17 mouse cellular contexts compared by ENCODE assay signal in the genomic region with DNA sequence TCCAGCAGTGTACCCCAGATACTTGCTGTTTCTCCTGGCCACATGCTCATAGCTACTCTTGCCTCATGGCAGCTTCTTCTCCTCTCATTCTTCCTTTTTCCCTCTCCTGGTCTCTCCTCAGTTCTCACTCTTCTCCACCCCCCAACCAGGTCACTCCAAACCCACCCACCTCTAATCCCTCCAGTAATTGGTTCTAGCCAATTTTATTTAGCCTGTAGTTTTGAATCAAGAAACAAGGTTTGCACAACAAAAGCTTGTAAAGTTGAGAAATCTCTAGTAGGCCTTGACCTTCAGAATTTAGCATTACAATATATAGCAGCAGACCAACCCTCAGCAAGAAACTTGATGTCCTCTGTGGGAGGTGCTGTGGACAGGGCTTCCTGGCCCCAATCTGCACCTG.
"Had no signal": no experiment of that assay in that cellular context is flagged by ENCODE, and none has a peak within 500 bp of the region (broad histone marks: within the 10 kb centered on the region; RNA-seq: fewer than 3 reads in every experiment).

No protein-coding gene starts in this region.

- H3K4me3 ChIP-seq: kidney, embryonic 15.5 days; limb, embryonic 12.5 days; liver, embryonic 13.5 days; lung, embryonic 15.5 days; midbrain, embryonic 12.5 days; neural tube, embryonic 15.5 days had no signal

- H3K27ac ChIP-seq: kidney, embryonic 15.5 days; limb, embryonic 12.5 days; liver, embryonic 13.5 days; lung, embryonic 15.5 days; midbrain, embryonic 12.5 days; neural tube, embryonic 15.5 days had no signal

- DNase-seq: kidney, adult 18-20 months; kidney, postnatal 25 days; layer of hippocampus, postnatal 36 days; liver; liver, embryonic 13.5 days; liver, postnatal 0 days; lung, postnatal 14 days; right cerebral cortex, adult 18-20 months; right cerebral cortex, postnatal 25 days; thymus, adult 18-20 months; thymus, postnatal 25 days had no signal

- H3K27me3 ChIP-seq: kidney, embryonic 15.5 days; limb, embryonic 12.5 days; liver, embryonic 13.5 days; lung, embryonic 15.5 days; midbrain, embryonic 12.5 days; neural tube, embryonic 15.5 days had no signal

- ATAC-seq: midbrain, embryonic 16.5 days had no signal

- H3K9ac ChIP-seq: kidney, embryonic 15.5 days; limb, embryonic 12.5 days; liver, embryonic 13.5 days; liver, postnatal 0 days; lung, embryonic 15.5 days; midbrain, embryonic 12.5 days; neural tube, embryonic 15.5 days had no signal

- H3K4me2 ChIP-seq: kidney, embryonic 15.5 days; limb, embryonic 12.5 days; liver, embryonic 13.5 days; lung, embryonic 15.5 days; midbrain, embryonic 12.5 days; neural tube, embryonic 15.5 days had no signal

- H3K4me1 ChIP-seq: kidney, embryonic 15.5 days; limb, embryonic 12.5 days; lung, embryonic 15.5 days; midbrain, embryonic 12.5 days; neural tube, embryonic 15.5 days had no signal

- H3K9me3 ChIP-seq: kidney, embryonic 15.5 days; limb, embryonic 12.5 days; liver, embryonic 13.5 days; lung, embryonic 15.5 days; midbrain, embryonic 12.5 days; neural tube, embryonic 15.5 days had no signal
